Mouse (Mus musculus): Measurements from ENCODE around the gene Ints7. TPM values are rescaled to one million over a fixed set of nuclear protein-coding genes. Genes with fewer than 3 reads are reported as not detected.

The Ints7 gene
- polyA plus RNA-seq, 1 experiment from 2014 or later = 78.0 TPM

Other genes with a start within 250 kb of the Ints7 start
- gene Tmem206, start 249.7 kb upstream of the Ints7 start, polyA plus RNA-seq (2016; fragmentation: Nextera tagmentation; extraction: Ambion mirVana) = 32.3 and 34.9 TPM in 2 replicates
- 8.5 and 11.8 TPM in 2 replicates for gene Ppp2r5a, start 172.4 kb upstream of the Ints7 start, polyA plus RNA-seq (2016; fragmentation: Nextera tagmentation; extraction: Ambion mirVana)
- gene Dtl, start 92 bp upstream of the Ints7 start, polyA plus RNA-seq (2016; fragmentation: Nextera tagmentation; extraction: Ambion mirVana) = 82.8 and 87.8 TPM in 2 replicates
- 18.1 and 19.0 TPM in 2 replicates for gene Lpgat1, start 142.2 kb downstream of the Ints7 start, polyA plus RNA-seq (2016; fragmentation: Nextera tagmentation; extraction: Ambion mirVana)
- 63.3 and 66.6 TPM in 2 replicates for gene Nek2, start 245.8 kb downstream of the Ints7 start, polyA plus RNA-seq (2016; fragmentation: Nextera tagmentation; extraction: Ambion mirVana)

Data from midbrain, embryonic 10.5 days (tissue).